Mouse (Mus musculus): ENCODE measurements at regions not wholly inside any gene's neighbourhood (a gene's known extent, or its start where the extent isn't known, plus 50 kb on each side); places are given as distances from the start of the nearest gene placed in this dataset.

DNA sequence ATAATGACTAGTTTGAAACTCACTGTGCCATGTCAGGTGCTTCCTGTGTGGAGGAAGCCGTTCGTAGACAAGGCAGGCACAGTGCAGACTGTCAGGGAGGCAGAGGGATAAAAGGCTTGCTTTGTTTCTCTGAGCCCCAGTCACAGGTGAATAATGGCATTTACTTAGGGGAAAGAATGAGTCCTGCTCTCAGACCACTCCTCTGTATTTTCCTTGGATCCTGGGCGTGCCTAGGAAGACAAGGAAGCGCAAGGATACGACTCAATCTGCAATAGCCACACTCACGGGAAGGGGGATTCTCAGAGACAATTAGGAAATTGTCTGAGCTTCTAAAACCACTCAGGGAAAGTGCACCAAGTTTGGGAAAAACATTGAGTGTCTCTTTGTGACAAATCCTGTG lies 504.1 kb downstream of the Sox2 start:
- no peak for TF ChIP-seq CTCF (IDR thresholded peaks at IDR 0.05; ENCODE audit: extremely low read depth, insufficient read depth, insufficient read length, insufficient replicate concordance)
- no peak for TF ChIP-seq POLR2A (IDR thresholded peaks at IDR 0.05; ENCODE audit: low read depth, low read length)

Data from spleen, adult 2 months (tissue).